Mouse (Mus musculus): ENCODE results near the gene Galnt17. TPM values are rescaled to one million over a fixed set of nuclear protein-coding genes. Genes with fewer than 3 reads are reported as not detected.

Gene Galnt17
- total RNA-seq, 2 experiments from 2014 or later: 4.4 to 4.6 TPM

- peak; percentile 29 to 62 for DNase-seq
- intact Hi-C loops (cut with DNase I): no loop called here
Measured at GRCm38 (mm10) chr5:131250701-131251636, 57.3 kb downstream of the Galnt17 start.

DNA sequence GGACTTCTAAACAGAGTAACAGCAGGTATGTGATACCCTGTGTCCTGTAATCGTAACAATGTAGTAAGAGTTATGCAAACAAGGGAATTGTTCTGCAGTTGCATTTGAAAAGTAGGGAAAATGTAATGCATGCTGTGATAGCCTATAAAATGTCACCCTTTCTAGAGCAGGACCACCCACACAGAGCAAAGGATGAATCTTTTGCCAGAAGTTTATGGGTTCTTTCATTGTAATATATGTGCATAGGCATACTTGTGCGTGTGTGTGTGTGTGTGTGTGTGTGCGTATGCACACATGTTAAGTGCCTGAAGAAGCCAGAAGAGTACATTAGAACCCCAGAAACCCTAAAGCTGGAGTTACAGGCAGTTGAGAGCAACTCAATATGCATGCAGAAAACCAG is 59.9 kb downstream of the Galnt17 start:
- no peak for DNase-seq
- intact Hi-C loops (cut with DNase I): no loop called here

GRCm38 (mm10) chr5:131246591-131246990 is 61.7 kb downstream of the Galnt17 start:
- DNase-seq: no peak
- intact Hi-C loops (cut with DNase I): no loop called here

GRCm38 (mm10) chr5:131241689-131242088 is 66.6 kb downstream of the Galnt17 start:
- intact Hi-C loops (cut with DNase I): no loop called here
- no peak for DNase-seq

DNA sequence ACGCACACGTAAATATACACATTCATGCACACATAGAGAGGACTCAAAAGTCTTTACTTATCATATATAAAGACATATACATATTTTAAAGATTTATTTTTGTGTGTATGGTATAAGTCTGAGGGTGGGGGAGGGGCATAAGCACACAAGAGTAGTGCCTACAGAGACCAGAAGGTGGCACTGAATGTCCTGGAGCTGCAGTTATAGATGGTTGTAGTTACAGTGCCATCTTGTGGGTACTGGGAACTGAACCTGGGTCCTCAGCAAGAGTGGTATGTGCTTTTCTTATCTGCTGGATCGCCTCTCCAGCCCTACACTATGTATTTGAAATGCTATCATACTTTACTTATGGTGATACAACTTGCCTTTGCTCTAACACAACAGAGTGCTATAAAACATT is 68.5 kb downstream of the Galnt17 start:
- intact Hi-C loops (cut with DNase I): no loop called here
- DNase-seq: no peak

DNA sequence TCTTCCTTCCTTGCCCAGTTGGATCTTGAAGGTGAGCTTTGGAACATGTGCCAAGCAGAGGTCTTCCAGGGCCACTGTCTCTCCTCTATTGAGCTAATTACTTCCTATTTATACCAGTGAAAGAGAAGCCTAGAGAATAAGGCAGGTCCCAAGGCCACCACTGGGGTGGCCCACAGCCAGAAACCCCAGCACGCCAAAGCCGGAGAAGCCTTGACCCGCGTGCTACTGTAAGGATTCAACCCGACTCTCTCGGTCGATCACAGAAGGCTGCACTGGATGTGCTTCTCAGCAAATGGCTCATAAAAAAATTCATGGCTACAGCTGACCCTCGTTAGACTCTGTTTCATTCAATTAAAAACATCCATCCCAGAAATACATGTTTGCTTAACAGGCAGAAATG is 71.4 kb downstream of the Galnt17 start:
- intact Hi-C loops (cut with DNase I): no loop called here
- DNase-seq: no peak

DNA sequence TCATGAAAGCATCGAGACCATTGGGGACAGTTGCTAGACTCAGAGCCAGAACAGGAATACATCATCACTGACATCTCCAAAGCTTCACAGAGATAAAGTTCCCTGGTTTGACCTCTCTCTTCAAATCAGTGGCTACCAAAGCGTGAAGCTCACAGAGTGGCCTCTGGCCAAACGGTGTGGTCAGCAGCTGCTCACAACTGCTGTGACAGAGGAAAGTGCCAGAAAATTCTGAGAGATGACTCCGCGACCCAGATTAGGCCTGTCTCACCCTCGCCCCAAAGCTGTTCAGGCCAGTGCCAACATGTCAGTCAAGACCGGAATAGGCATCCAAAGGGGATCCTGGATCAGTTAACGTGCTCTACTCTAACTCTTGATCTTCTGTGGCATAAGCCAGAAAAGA is 74.5 kb downstream of the Galnt17 start:
- intact Hi-C loops (cut with DNase I): no loop called here
- DNase-seq: peak; percentile 59 to 67

- intact Hi-C loops (cut with DNase I): no loop called here
- DNase-seq: peak; percentile 22 to 26
Measured at GRCm38 (mm10) chr5:131231060-131231459, 77.2 kb downstream of the Galnt17 start.

- intact Hi-C loops (cut with DNase I): no loop called here
- DNase-seq: no peak
Measured at GRCm38 (mm10) chr5:131229744-131230143, 78.6 kb downstream of the Galnt17 start.

DNA sequence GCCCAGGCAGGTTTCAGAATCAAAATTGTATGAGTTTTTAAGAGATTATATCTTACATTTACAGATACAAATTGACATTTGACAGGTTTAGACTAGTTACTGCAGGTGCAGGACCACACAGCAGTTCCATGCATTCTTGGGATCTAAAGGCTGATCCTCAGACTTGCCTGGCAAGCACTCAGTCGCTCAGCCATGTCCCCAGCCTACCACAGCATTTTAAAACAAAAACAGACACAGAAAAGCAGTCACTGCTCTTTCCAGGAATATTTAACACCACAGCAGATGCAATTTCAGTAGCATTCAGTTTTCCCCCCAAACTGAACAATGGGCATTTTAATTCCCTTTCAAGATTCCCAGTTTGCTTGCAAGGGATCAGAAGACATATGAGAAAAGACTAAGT is 84.9 kb downstream of the Galnt17 start:
- intact Hi-C loops (cut with DNase I): no loop called here
- DNase-seq: no peak

- DNase-seq: no peak
- intact Hi-C loops (cut with DNase I): no loop called here
Measured at GRCm38 (mm10) chr5:131222498-131223244, 85.6 kb downstream of the Galnt17 start.

GRCm38 (mm10) chr5:131218221-131218620 is 90.1 kb downstream of the Galnt17 start:
- DNase-seq: no peak
- intact Hi-C loops (cut with DNase I): no loop called here

DNA sequence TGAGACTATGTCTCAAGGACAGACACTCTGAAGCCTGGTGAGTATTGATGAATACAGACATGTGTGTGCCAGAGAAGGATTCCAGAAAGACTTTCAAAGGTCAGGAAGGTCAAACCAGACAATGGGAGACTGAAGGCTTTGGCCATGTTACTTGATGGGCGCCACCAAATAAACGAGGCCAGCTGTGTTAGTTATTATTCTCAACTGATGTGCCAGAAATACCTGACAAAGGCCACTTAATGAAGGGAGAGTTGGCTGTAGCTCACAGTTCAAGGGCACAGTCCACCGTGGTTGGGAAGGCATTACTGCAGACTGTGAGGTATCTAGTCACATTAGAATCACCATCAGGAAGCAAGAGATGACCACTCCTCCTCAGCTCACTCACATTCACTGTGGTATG is 96.7 kb downstream of the Galnt17 start:
- intact Hi-C loops (cut with DNase I): no loop called here
- no peak for DNase-seq

- intact Hi-C loops (cut with DNase I): no loop called here
- no peak for DNase-seq
Measured at GRCm38 (mm10) chr5:131201146-131201545, 107.2 kb downstream of the Galnt17 start.

DNA sequence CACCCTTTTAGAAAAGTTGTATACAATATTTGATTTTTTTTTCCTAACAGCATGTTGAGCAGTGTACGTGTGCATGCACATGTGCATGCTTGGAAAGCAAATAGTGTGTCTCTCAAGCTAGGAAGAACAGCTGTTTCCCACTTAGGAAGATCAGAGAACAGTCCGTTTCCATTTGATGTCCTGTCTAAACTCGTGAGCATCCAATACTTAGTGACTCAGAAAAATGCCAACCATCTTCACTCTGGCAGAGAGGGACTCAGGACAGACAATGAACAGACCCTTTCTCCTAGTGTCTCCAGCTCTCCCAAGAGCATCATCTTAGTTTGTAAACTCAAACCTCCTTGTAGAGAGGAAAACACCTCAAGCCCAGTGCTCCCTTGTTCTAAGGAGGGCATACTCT is 116.0 kb downstream of the Galnt17 start:
- DNase-seq: no peak
- intact Hi-C loops (cut with DNase I): no loop called here

DNA sequence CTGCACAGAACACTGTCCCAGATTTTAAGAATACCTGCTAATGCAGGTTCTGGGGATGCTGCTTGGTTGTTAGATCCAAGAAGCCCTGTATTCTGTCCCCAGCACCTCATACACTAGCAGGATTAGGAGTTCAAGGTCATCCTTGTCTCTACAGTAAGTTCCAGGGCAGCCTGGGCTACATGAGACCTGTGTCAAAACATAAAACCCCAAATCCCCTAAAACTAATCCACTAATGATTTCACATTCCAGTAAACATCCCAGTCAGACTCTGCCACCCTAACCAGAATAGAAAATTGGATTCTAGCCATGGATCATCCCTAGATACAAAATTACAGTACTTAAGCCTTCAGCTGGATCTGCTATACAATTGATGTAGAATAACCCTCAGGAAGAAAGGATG is 123.7 kb downstream of the Galnt17 start:
- DNase-seq: no peak
- intact Hi-C loops (cut with DNase I): no loop called here

- DNase-seq: peak in 1 of 2 experiments; percentile 4
- intact Hi-C loops (cut with DNase I): no loop called here
Measured at GRCm38 (mm10) chr5:131181231-131181630, 127.1 kb downstream of the Galnt17 start.

DNA sequence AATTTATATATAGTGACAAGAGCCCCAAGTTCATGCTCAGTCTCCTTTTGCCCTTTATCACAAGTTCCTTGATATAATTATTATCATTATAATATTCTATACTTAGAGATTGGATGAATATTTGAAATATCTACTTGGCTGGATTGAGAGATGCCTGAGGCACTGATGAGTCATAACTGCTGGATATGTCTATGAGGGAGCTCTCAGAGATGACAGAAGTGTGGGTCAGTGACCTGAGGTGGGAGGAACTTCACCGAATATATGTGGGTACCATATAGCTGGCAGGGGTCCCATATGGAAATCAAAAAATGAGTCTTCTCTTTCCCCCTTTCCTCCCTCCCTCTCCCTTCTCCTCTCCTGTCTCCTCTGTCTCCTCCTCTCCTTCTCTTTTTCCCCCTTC is 127.5 kb downstream of the Galnt17 start:
- intact Hi-C loops (cut with DNase I): no loop called here
- no peak for DNase-seq

GRCm38 (mm10) chr5:131177851-131178250 is 130.4 kb downstream of the Galnt17 start:
- intact Hi-C loops (cut with DNase I): no loop called here
- DNase-seq: no peak

DNA sequence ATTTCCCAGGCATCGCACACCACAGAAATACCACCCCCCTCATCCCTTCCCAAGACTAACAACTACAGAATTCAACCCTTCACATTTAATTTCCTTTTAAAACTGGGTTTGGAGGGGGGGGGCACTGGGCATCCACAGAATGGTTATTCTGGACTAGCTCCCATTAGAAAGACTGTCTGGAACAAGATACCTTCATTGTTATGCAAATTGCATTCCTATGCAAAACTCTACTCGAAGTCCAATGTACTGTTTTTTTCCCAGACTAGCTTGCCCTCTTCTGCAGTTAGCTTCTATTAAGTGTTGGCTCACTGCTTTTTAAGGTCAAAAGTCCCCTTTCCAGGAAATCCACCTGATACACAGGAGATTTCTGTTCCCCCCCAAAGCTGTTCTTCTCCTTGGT is 131.1 kb downstream of the Galnt17 start:
- intact Hi-C loops (cut with DNase I): no loop called here
- no peak for DNase-seq

DNA sequence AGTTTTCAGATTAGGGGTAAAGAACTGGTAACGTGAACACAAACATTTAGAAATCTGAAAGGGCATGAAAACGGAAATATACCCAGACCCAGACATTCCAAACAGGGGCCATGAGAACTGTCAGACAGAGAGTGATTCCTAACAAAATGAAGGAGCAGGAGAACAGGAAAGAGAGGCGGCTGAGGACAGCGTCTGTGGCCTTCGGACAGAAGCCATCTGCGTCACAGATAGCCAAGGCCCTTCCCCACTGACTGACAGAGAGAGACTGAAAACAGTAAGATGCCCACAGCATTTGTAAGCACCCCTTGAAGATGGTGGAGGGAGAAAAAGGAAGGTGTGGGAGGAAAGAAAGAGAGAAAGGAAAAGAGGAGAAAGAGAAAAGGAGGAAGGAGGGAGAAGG is 139.1 kb downstream of the Galnt17 start:
- DNase-seq: no peak
- intact Hi-C loops (cut with DNase I): no loop called here

- no peak for DNase-seq
- intact Hi-C loops (cut with DNase I): no loop called here
Measured at GRCm38 (mm10) chr5:131167366-131167765, 140.9 kb downstream of the Galnt17 start.
